Mouse (Mus musculus): ENCODE results near the gene B3gntl1.
A peak's percentile ranks its signal among the peaks of the same experiment; 100 is the strongest.

B3gntl1 gene

DNA sequence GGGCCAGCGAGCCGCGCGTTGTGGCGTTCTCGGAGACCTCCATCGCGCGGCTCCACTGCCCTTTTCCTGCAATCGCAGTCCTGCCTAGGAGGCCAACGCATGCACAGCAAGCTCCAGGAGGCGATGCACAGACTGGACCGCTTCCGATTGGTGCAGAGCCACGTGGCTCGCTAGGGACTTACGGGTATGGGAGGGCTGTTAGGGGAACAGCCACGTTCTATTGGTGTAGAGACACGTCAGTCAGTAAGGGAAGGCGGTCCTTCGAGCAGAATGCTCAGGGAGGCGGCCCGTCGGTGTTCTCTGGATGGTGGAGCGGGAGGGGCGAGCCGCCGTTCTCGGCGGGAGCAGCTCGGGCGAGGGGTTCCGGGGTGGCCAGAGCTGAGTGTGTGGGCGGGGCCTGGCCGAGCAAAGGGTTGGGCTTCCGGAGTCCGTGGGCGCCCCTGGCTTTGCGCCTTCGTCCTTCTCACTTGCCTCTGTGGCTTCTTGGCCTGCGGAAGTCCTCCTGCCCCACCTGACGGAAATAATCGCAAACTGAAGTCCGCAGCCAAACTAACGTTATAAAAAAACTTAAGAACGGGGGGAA is at the start of gene B3gntl1:
Gene B3gntl1 (minus strand): TSS at position 164 of the 583 bp plus-strand sequence.
- DNase-seq (ENCODE audit: low spot score) = peak; percentile 99

DNA sequence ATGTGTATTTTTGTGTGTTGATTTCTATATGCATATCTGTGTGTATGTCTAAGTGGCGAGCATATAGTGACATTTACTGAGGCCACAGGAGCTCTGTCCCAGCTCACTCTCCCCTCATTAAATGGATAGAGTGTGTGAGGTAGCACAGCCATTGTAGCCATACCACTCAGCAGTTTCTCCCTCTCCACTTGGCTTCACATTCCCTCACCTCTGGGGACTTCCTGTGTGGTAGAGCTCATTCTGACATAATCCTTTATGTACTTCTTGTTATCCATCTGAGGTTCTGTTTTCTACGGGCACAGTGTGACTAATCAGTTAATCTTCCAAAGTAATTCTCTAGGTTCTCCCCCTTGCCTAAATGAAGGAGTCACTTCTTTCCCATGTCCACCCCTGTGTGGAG is 49.5 kb upstream of the B3gntl1 start:
- DNase-seq (ENCODE audit: low spot score) = no peak

DNA sequence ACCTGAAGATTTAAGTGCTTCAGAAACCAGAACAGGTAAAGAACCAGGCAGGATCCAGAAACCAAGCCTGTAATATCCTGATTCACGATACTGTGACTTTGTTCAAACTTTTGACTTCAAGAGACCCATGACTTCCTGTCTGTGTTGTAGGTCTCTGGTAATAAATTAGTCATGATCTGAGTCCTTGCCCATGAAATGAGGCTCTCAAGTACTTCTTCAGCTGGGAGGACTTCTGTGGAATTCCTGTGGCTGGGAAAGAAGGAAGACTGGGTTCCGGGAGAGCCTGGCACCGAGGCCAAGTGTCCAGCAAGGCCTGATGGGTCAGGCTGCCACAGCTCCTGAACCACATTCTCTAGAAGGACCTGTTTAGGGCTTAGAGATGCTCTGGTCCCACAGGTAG is 47.8 kb upstream of the B3gntl1 start:
- no peak for DNase-seq (ENCODE audit: low spot score)

DNA sequence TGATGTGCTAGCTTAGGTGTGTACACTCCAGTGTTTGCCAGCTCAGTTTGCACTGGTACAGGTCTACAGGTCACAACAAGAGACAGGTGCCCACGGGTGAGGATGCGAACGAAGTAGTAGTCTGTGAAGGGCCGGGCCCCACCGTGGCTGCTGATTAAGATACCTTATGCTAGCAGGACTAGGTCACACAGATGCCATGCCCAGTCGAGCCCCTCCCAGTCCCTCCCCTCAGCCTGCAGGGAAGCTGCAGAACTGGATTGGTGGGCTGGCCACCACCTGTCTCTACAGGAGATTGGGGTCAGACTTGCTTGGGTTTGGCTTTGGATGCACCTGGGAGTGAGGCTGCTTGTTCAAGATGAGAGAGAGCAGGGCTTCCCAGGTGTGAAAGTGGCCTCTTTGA is 44.8 kb upstream of the B3gntl1 start:
- DNase-seq (ENCODE audit: low spot score) = no peak

DNA sequence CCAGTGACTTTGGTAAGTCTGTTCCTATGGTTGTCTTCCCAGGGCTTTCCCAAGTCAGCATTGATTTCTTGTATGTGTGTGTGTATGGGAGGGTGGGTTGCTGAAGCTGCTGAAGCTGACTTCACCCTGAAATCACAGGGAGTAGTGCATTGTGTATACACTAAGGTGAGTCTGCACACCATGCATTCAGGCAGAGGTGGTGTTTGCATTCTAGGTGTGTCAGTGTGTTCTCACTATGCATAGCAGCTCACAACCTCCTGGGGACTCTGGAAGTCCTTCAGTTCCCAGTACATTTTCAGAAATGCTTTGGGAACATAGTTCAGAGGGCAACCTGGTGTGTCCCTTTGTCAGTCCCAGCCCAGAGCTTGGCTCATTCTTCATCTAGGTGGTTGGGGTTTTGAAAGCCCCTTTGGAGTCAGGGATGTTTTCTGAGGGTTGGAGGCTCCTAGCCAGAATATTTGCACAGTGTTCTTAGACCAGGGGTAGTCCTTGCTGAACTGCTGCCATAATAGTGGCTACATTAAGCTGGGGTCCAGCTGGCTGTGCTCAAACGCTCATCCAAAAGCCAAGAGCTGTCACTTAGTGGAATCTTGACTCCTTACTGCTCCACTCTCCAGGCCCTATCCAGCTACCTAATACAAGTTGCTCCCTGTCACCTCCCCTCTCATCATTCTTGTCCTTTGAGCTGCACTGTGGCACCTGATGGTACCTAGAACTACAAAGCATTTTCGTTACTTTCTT is 42.0 kb upstream of the B3gntl1 start:
- DNase-seq (ENCODE audit: low spot score) = no peak

DNA sequence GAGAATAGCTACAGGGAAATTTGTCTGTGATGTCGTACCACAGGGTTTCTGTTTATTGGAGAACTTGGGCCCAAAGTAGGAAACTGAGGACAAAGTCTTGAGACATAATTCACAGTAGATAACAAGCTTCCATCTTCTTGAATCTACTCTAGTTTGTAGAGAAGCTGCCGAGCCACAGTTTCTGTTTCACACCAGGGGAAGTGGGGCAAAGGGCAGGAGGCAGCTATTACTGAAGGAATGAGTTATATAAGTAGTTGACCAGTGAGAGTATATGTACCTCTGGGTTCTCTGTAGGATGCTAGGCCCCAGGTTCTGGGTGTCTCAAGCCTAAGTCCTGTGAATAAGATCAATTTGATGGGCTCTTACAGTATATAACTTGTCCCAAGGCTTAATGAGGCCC is 40.6 kb upstream of the B3gntl1 start:
- DNase-seq (ENCODE audit: low spot score) = no peak

DNA sequence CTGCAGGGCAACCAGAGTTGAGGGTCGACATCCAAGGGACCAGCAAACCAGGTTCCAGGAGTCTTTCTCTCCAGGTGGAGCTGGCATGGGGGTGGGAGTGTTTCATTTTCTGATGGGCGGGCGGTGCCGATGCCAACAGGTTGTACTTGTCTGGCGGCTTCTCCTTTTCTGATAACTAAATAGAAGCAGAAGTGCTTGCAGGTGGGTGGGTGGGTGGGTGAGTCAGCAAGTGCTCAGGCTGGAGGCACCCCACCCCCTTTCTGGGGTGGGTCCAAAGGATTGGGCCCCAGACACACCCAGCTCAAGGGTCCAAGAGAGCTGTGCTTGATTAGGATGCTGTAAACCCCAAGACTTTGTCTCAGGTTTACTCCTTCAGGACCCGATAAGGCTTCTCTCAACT is 40.0 kb upstream of the B3gntl1 start:
- no peak for DNase-seq (ENCODE audit: low spot score)

DNA sequence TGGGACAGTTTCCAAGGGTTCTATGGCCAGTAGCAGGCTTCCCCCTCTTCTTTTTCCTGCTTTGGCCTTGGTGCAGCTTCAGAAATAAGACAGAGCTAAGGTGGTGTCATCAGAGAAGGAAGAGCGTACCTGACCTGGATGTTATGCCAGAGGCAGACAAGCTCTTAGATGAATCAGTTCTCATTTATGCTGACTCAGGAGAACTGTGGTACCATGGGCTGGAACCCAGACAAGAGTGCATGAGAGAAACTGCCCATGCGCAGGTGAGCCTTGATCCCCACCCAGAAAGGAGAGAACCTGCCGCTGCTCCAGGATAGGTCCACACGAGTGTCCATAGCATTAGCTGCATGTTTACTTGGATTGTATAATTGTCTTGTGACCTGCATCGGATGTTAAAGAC is 37.3 kb upstream of the B3gntl1 start:
- DNase-seq (ENCODE audit: low spot score) = no peak

DNA sequence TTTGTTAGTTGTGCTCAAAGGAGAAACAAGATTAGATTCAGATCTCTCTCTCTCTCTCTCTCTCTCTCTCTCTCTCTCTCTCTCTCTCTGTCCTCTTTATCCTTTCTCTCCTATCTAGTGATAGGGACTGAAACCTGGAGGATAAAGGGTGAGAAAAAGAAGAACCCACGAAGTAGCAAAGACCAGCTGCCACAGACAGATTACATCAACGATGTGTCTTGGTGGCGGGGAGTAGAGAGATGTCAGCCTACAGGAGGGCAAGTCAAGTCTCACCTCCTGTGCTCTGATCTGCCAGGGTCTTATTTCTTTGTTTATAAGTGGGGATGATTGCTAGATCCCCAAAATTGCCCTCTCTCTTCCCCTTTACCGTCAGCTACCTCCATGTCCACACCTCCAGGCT is 36.3 kb upstream of the B3gntl1 start:
- DNase-seq (ENCODE audit: low spot score) = no peak

DNA sequence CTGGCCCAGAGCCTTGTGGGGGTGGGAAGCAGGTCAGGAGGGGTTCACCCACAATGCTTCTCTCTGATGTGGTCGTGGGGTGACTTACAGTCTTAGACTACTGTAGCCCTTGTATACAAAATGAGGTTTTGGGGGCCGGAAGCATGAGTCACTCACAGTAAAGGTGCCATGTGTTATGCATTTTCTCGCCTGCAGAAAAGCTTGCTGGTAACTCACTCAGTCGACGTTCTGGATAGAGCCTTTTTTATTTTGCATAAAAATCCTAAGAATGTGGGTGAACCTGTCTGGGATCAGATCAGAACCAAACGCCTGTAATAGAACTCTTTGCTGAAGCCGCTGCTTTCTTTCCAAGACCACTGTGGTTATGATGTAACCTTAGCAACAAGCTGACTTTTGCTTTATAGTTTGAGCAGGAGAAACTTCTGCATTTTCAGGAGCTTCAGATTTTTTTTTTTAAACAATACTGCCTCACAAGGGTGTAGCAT is 33.6 kb upstream of the B3gntl1 start:
- DNase-seq (ENCODE audit: low spot score) = no peak

DNA sequence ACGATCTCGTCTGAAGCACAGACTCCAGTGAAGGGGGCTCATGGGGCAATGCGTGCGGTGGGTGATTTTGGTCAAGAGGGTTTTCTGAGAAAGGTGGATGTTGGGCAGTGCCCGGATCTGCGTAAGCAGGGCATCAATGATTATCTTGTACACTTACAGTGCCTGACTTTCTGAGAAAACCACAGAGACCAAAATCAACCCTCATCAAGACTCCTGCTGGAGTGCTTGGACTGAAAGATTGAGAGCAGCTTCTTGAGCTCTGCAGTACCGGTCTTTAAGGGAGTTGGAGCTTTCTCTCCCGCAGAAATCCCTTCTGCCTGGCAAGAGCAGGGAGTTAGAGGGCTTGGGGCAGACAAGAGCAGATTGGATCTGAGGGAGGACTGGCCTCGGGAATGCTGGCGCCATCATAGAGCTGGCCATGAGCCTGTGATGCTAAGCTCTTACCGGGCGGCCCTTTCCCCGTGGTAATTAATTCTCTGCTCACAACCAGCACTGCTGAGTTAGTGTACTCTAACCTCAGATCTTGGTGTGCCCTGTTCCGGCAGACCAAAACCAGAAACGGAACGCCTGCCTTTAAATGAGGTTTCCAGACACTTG is 30.8 kb upstream of the B3gntl1 start:
- peak; percentile 27 for DNase-seq (ENCODE audit: low spot score)

DNA sequence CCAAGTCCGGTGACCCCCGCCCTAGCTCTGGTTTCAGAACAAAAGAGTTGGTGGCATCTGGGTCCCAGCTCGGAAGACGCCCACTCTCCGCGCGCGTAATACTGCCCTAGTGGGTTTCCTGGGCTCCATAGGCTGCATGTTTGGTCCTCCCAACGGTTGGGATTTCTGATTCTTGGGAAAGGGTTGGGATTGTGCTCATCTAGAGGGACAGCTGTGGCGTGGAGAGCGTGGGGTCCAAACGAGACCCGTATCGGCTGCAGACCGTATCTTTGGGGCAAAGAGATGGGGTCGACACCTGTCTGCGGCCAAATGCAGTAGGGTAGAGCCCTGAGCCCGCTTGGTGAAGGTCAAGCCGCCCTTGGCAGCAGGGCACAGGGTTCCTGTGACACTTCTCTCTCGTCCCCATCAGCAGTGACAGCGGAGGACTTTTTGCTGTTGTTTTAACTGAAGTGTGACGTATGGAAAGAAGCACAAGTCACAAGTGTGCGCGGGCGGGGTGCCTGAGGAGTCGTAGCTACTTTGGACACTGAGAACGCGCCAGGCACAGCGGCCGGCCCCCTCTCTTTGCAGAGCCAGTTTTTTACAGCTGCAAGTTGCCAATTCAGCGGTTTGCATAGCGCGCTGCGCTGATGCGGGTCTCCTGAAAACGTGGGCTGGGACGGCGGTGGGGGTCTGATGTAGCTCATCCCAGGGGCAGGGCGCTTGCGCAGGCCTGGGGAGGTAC is 30.1 kb upstream of the B3gntl1 start:
- peak; percentile 59 for DNase-seq (ENCODE audit: low spot score)

DNA sequence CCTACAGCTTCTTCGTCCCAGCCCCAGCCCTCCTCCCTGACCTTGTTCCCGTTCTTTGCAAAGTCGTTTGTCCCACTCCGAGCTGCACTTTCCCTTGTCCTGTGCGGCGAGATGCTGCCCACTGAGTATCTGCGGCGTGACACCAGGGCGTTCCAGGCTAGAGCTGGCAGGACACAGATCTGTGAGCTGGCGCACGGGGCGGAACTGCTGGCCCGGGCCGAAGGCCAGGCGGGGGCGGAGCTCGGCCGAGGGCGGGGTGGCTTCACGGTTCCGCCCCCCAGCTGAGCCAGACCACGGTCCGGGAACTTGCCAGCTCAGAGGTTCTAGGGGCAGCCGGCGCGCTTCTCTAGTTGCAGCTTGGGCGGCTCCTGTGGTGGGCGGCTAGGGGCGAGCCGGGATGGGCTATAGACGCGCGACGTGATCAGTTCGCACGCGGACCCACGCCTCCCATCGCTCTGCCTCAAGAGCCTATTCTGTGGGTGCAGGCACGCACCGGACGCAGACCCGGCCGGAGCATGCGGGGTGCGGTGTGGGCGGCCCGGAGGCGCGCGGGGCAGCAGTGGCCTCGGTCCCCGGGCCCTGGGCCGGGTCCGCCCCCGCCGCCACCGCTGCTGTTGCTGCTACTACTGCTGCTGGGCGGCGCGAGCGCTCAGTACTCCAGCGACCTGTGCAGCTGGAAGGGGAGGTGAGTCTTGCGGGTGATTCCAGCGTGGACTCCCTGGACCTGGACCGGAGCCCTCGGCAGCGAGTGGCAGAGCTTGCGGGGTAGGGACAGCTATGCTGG is 29.4 kb upstream of the B3gntl1 start:
- DNase-seq (ENCODE audit: low spot score) = peak; percentile 96

DNA sequence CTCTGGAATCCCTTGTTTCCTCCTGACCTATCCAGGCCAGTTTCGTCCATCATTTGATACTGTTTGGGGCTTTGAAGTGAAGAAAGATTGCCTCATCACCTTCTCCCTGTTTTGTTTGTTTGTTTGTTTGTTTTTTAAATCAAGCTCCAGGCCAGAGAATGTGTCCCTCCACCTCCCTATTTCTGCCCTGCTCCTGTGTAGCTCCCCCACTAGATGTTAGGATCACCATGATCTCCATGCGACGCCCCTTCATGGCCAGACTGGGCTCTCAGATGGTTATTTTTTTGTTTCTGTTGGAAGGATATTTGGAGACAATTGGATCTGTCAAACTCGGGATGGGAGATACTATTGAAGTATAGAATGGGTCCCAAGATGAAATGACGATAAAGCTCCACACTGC is 28.3 kb upstream of the B3gntl1 start, which contains the start of gene Metrnl:
Gene Metrnl (plus strand): TSS at position 301 of the 400 bp plus-strand sequence.
- no peak for DNase-seq (ENCODE audit: low spot score)

DNA sequence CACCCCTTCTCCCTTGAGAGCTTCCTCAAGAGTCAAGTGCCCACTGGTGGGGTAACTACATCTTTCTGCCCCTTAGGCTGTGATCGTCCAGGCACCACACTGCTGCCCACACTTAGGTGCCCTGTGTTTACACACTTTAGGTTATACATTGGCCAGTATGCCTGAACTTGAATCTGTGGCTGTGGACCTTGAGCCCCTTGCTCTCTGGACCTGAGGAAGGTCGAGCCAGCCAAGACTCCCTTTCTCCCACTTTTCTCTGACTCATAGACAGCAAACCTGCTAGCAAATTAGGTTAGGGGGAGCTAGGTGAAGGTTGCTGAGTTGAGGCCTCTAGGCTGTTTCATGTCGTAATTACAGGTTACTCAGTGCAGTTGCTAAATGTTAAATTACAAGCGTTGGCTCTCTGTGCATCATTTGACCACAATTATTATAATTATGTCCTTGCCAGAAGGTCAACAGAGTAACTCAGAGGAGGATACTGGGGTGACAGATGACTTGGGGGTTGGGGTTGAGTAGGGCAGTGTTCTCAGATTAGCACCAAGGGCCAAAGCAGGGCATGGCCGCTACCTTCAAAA is 25.5 kb upstream of the B3gntl1 start:
- DNase-seq (ENCODE audit: low spot score) = no peak

DNA sequence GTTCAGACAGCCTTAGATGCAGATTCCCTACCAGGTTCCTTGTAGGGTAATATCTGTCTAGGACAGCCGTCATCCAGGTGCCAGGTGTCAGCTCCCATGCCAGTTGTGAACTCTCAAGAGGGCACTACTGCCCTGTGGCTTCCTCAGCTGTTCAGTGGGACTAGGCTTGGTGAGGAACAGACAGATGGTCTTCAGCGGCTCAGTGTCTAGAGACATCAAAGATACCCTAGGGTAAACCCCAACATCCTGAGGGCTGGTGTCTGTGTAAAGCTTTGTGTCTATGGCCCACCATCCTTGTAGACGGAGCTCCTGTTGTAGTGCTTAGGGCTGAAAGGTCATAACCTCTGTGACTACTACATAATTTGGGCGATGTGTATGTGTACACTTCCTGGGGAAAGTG is 24.3 kb upstream of the B3gntl1 start:
- no peak for DNase-seq (ENCODE audit: low spot score)

DNA sequence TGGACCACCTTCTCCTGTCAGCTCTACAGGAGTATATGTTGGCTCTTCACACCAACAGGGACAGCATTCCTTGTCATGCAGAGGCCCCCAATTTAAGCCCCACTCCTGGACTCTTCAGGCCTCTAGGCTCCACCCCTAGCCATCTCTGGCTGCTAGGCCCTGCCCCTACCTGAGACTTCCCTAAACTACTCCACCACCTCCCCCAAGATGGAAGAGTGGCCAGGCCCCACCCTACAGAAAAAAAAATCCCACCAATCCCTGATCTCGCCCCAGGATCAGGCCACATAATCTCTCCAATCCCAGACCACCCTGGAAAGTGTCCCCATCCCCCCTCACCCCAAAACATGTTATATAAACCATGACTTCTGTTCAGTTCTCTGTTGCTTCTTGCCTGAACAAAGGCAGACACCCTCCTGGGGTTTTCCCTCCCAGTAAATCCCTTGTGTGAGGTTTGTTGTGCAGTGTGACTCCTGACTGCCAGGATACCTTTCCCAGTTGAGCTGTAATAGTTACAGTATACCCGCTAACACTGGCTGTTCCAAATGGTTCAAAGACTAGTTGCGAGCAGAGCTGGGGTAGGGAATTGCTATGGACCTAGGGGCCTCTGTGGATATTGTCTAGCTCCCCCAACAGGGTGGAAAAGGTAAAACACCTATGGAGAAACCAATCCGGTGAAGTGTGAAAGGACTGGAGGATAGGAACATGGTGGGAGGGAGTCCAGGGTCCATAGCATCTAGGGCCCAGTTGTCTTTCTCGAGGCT is 22.5 kb upstream of the B3gntl1 start:
- no peak for DNase-seq (ENCODE audit: low spot score)

DNA sequence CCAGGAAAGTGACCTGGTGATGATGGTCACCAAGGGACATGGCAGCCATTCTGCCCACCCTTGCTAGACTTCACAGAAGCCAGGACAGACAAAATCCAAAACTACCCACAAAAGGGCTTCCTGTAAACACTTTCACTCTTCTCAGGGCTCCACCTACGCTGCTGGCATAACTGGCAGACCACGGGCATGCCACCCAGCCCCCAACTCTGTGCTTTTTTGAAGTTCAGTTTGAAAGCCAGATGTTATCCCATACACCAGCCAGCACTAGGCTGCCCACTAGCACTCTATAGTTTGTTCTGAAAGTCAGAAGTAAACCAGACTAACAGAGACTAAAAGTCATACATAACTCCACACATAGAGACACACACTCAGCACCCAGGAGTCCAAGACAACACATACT is 15.1 kb upstream of the B3gntl1 start:
- no peak for DNase-seq (ENCODE audit: low spot score)

DNA sequence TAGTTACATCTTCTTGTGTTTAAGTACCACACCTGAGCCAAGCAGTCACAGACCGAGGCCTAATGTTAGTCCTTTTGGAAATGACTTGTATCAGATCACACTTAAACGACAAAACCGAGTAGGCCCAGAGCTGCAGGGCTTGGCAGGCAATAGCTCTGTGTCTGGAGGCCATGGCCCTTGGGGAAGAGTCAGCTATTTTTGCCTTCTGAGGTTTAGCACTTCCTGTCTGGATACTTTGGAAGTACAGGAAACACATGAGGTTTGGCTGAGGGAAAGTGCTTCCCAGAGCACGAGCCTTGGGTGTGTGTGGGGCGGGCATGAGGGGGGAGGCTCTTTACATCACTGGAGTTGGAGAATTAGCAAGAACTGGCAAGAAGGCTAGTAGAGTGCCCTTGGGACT is 13.7 kb upstream of the B3gntl1 start:
- DNase-seq (ENCODE audit: low spot score) = no peak

DNA sequence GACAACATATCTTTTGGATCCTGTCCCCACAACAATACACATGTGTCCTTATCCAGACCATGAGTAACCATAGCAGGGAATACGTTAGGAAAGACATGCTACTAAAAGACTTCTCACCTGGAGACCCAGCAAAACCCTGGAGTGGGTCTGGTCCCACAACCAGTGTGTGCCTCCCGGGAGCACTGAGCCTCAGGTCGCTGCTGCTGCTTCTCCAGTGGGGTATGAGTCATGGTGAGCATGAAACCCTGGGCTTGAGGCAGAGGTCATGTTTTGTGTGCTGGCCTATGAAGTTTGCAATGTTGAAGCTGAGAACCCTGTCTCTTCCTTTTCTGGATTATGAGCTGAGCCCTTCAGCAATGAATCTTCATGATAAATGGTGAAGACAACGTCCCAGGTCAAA is 13.1 kb upstream of the B3gntl1 start:
- no peak for DNase-seq (ENCODE audit: low spot score)

DNA sequence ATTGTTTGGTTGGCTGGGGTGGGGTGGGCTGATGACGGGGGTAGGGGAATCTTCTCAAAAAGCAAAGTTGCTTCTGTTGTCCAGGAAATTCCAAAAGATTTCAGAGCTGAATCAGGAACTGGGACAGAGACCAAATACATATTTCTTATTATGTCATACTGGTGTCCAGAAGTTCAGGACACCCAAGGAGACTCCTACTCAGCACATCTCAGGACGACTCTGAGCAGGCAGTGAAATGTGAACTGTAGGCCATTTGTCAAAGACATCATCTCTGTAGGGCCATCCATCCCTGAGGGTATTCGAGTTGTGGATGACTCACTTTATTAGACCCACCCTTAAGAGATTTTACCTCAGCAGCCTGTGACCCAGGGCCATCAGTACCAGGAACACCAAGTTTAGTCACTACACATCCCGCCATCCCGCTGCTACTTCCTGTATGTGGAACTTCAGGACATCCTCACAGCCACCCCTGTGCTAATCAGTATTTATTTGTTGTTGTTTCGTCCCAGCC is 12.6 kb upstream of the B3gntl1 start:
- no peak for DNase-seq (ENCODE audit: low spot score)

Measured in ovary, postnatal 36 days (tissue).